Mouse (Mus musculus): Measurements from ENCODE around the gene Arl6ip4. TPM values are rescaled to one million over a fixed set of nuclear protein-coding genes. Genes with fewer than 3 reads are reported as not detected.

Gene Arl6ip4
- polyA plus RNA-seq, 1 experiment from 2014 or later = 52.1 TPM

- no peak overlapping the region for H3K4me3 ChIP-seq (ENCODE audit: low read depth, low read length)
- no peak overlapping the region for H3K4me2 ChIP-seq (ENCODE audit: low read length)
- no peaks in the 10 kb centered on the region for H3K36me3 ChIP-seq (ENCODE audit: control insufficient read depth, insufficient read depth, low read length)
- 92% methylated on average over 23 of the region's 23 CpGs for WGBS
- no peak overlapping the region for H3K9ac ChIP-seq (ENCODE audit: low read length)
- no peak overlapping the region for H3K27ac ChIP-seq (ENCODE audit: low read depth, low read length)
- no peaks in the 10 kb centered on the region for H3K4me1 ChIP-seq (ENCODE audit: control insufficient read depth, insufficient read depth, low read length)
- no peak for ATAC-seq
- H3K27me3 ChIP-seq (replicated peaks; ENCODE audit: control insufficient read depth, insufficient read depth, low read length) = 0 out of 2 replicates have a peak, but pooled peaks cover 4% of the 10 kb centered on the region
- no peak for DNase-seq (ENCODE audit: low spot score)
- H3K9me3 ChIP-seq (replicated peaks; ENCODE audit: control insufficient read depth, low read length) = no peaks in the 10 kb centered on the region
Measured at GRCm38 (mm10) chr5:124089868-124090267, 26.0 kb upstream of the Arl6ip4 start.

DNA sequence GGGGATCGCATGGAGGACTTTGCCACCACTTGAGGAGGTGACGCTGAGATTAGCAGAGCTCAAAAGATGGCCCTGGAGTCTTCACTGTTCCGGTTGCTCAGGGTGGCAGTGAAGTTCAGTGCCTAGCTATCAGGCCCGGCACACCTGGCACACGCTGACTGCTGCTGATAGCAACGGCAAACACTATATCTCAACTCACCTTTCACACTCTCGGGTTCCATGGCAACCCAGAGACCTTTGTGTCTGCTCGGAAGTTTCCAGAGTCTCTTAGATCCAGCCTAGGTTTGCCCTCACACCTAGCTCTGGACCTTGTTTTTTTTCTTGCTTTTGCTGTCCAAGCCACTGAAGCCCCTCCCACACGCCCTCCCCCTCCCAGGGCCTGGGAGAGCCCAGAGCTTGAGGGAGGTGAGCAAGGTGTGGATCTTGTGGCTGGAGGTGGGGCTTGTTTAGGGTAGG, 23.9 kb upstream of the Arl6ip4 start:
- 66% methylated on average over 9 of the region's 9 CpGs for WGBS
- no peak overlapping the region for H3K27ac ChIP-seq (ENCODE audit: low read depth, low read length)
- no peak for DNase-seq (ENCODE audit: low spot score)
- H3K9ac ChIP-seq (ENCODE audit: low read length) = no peak overlapping the region
- H3K9me3 ChIP-seq (replicated peaks; ENCODE audit: control insufficient read depth, low read length) = no peaks in the 10 kb centered on the region
- ATAC-seq = no peak
- H3K4me1 ChIP-seq (ENCODE audit: control insufficient read depth, insufficient read depth, low read length) = peaks cover 3% of the 10 kb centered on the region
- no peak overlapping the region for H3K4me2 ChIP-seq (ENCODE audit: low read length)
- no peak overlapping the region for H3K4me3 ChIP-seq (ENCODE audit: low read depth, low read length)
- H3K36me3 ChIP-seq (ENCODE audit: control insufficient read depth, insufficient read depth, low read length) = no peaks in the 10 kb centered on the region
- peaks cover 13% of the 10 kb centered on the region; the same call in 1 of the 2 replicates for H3K27me3 ChIP-seq (replicated peaks; ENCODE audit: control insufficient read depth, insufficient read depth, low read length)

DNA sequence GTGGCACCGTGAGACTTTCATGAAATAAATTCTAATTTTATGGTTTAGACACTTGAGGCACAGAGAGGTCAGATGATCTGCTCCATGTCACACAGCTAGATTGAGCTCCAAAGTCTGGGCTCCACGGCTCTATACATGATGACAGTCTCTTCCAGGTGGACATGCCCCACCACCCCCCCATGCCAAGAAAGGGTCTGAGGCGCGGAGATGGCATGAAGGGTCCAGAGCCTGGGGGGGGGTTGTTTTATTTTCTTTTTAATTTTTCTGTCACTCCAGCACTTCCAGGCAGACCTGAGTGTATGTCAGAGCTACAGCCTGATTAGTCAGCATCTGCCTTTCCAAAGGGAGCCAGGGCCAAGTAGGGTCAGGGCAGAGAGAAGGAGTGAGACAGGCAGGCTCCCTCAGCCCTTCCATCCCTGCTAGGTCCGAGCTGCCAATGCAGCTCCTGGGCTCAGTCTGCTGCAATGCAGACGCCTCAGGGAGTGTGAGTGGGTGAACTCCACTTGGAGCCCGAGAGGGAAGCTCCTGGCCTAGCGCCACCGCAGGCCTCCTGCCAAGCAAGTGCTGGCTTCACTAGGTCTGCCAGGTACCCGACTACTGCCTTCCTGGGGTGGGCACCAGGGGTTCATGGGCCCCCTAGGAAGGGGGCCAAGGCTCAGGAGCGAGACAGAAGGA, 22.6 kb upstream of the Arl6ip4 start:
- DNase-seq (ENCODE audit: low spot score) = peak; percentile 61
- Histone ChIP-seq H3K27me3 (replicated peaks; ENCODE audit: control insufficient read depth, insufficient read depth, low read length) (peaks cover 13% of the 10 kb centered on the region; the same call in 1 of the 2 replicates), H3K9ac (ENCODE audit: low read length) (no peak overlapping the region), H3K4me2 (ENCODE audit: low read length) (no peak overlapping the region), H3K4me1 (ENCODE audit: control insufficient read depth, insufficient read depth, low read length) (peaks cover 3% of the 10 kb centered on the region), H3K4me3 (ENCODE audit: low read depth, low read length) (no peak overlapping the region), H3K27ac (ENCODE audit: low read depth, low read length) (no peak overlapping the region), H3K9me3 (replicated peaks; ENCODE audit: control insufficient read depth, low read length) (no peaks in the 10 kb centered on the region), H3K36me3 (ENCODE audit: control insufficient read depth, insufficient read depth, low read length) (no peaks in the 10 kb centered on the region)
- 59% methylated on average over 11 of the region's 11 CpGs for WGBS
- ATAC-seq = peak; percentile 42; the same call in 1 of the 2 replicates

DNA sequence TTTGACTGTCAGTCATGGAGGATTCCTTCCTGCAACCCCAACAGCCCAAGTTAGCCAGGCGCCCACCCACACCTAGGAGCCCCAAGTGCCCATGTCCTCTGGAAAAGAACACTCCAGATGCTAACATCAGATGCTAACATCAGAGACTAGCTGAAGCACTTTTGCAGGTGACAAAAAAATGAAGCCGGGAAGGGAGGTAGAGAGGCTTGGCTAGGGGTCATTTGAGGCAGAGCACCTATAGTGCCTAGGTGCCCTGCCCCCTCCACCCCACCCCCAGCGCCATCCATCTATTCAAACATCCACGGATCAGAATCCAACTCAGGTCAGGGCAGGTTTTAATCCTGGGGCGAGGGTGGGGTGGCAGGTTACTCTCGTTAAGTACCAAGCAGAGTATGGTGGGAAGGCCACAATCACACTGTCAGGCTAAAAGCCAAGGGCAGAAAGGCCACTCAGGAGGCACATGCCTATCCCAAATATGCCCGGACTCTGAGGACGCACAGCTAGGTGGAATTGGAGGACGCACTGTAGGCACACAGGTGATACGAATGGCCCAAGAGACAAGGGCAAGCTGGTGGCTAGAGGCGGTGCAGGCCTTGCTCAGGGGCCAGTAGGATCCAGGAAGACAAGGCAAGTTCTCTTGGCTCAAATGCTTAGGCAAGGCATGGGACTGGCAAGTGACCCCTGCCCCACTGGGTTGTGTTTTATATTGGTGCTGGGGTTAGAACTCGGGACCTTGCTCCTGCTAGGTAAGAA, 21.9 kb upstream of the Arl6ip4 start:
- DNase-seq (ENCODE audit: low spot score) = no peak
- WGBS = 83% methylated on average over 12 of the region's 12 CpGs
- H3K27ac ChIP-seq (ENCODE audit: low read depth, low read length) = no peak overlapping the region
- H3K36me3 ChIP-seq (ENCODE audit: control insufficient read depth, insufficient read depth, low read length) = no peaks in the 10 kb centered on the region
- no peak overlapping the region for H3K9ac ChIP-seq (ENCODE audit: low read length)
- H3K4me1 ChIP-seq (ENCODE audit: control insufficient read depth, insufficient read depth, low read length) = peaks cover 3% of the 10 kb centered on the region
- H3K4me3 ChIP-seq (ENCODE audit: low read depth, low read length) = no peak overlapping the region
- no peak for ATAC-seq
- no peaks in the 10 kb centered on the region for H3K9me3 ChIP-seq (replicated peaks; ENCODE audit: control insufficient read depth, low read length)
- H3K27me3 ChIP-seq (replicated peaks; ENCODE audit: control insufficient read depth, insufficient read depth, low read length) = peaks cover 13% of the 10 kb centered on the region; the same call in 1 of the 2 replicates
- H3K4me2 ChIP-seq (ENCODE audit: low read length) = no peak overlapping the region

DNA sequence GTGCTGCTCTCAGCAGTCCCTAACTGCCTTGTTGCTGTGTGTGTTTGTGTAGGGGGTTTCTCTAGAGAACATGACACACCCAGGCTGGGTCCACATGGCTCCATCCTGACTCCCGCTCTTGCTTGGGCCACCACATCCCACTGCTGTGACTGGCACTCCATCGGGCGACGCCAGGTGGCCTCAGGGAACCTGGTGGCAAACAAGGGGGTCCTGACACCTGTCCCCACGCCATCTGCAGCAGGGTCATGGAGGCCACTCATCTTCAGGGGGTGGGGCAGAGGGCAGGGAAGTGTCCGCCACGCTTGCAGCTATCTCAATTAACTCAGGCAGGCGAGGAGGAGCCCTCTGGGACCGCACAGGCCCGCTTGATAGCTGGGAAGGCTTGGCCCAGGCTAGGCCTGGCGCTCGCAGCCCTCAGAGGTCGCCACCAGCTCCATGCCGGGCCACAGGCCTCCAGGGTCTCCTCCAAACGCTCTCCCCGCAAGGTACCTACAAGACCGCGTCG, 20.8 kb upstream of the Arl6ip4 start:
- 12% methylated on average over 19 of the region's 19 CpGs for WGBS
- DNase-seq (ENCODE audit: low spot score) = no peak

DNA sequence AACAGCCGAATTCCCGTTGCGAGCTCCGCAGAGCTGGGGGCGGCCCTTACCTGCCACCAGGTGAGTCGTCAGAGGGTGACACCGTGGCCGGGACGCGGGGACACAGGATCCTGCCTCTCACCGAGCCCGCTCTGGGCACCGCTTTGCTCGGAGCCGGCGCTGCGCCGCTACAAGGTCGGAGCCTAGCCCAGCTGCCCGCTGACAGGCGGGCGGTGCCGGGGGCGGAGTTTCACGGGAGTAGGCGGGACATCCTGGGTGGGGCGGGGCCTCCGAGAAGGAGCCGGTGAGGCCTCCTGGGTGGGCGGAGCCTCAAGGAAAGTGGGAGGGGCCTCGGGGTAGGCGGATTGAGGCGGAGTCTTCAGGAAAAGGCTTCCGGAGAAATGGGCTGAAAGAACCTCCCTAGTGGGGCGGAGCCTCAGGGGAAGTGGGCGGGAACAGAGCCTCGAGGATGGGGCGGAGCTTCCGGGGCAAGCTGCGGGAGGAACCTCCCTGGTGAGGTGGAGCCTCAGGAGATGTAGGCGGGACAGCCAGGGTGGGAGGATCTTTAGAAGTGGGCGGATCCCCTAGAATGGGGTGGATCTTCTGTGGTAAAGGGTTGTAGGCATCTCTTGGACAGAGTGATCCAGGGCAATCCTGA, 20.2 kb upstream of the Arl6ip4 start, which contains the start of gene Abcb9:
Gene Abcb9, minus strand, starts transcription at position 203 of the 637 bp plus-strand sequence.
- H3K36me3 ChIP-seq (ENCODE audit: control insufficient read depth, insufficient read depth, low read length) = no peaks in the 10 kb centered on the region
- H3K4me1 ChIP-seq (ENCODE audit: control insufficient read depth, insufficient read depth, low read length) = peaks cover 3% of the 10 kb centered on the region
- peak within 1 kb of the TSS; percentile 50 for H3K4me2 ChIP-seq (ENCODE audit: low read length)
- under 1% methylated on average over 42 of the region's 42 CpGs for WGBS
- peak within 1 kb of the TSS; percentile 45 for H3K9ac ChIP-seq (ENCODE audit: low read length)
- peak; percentile 70 for DNase-seq (ENCODE audit: low spot score)
- H3K27me3 ChIP-seq (replicated peaks; ENCODE audit: control insufficient read depth, insufficient read depth, low read length) = peaks cover 13% of the 10 kb centered on the region; the same call in 1 of the 2 replicates
- H3K4me3 ChIP-seq (ENCODE audit: low read depth, low read length) = peak within 1 kb of the TSS; percentile 32
- H3K9me3 ChIP-seq (replicated peaks; ENCODE audit: control insufficient read depth, low read length) = no peaks in the 10 kb centered on the region
- ATAC-seq = peak; percentile 76
- no peak within 1 kb of the TSS for H3K27ac ChIP-seq (ENCODE audit: low read depth, low read length)

More for the DNA sequence above, 20.8 kb upstream of the Arl6ip4 start:
- Histone ChIP-seq H3K4me3 (ENCODE audit: low read depth, low read length) (peak overlapping the region; percentile 32), H3K4me2 (ENCODE audit: low read length) (peak overlapping the region; percentile 50), H3K27ac (ENCODE audit: low read depth, low read length) (no peak overlapping the region), H3K9ac (ENCODE audit: low read length) (peak overlapping the region; percentile 45), H3K9me3 (replicated peaks; ENCODE audit: control insufficient read depth, low read length) (no peaks in the 10 kb centered on the region), H3K36me3 (ENCODE audit: control insufficient read depth, insufficient read depth, low read length) (no peaks in the 10 kb centered on the region), H3K27me3 (replicated peaks; ENCODE audit: control insufficient read depth, insufficient read depth, low read length) (peaks cover 13% of the 10 kb centered on the region; the same call in 1 of the 2 replicates), H3K4me1 (ENCODE audit: control insufficient read depth, insufficient read depth, low read length) (peaks cover 3% of the 10 kb centered on the region)
- peak; percentile 60; the same call in 1 of the 2 replicates for ATAC-seq

DNA sequence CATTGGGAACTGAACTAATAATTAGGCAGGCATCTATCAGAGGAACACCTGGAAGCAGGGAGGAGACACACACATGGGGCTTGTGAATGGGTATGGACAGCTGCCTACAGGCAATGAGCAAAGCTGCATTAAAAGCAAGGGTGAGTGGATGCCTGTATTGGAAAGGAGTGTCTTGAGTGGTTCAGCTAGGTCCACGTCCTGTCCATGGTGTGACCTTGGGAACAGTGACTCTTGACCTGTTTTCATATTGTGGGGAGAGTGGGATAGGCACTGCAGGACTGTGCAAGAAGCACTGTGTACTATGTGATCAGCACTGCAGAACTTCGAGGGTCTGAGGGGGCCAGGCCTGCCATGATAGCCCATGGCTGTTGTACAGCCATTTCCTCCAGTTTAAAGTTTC, 17.0 kb upstream of the Arl6ip4 start:
- DNase-seq (ENCODE audit: low spot score) (no peak), ATAC-seq (no peak)
- no peak overlapping the region for H3K27ac ChIP-seq (ENCODE audit: low read depth, low read length)
- H3K36me3 ChIP-seq (ENCODE audit: control insufficient read depth, insufficient read depth, low read length) = no peaks in the 10 kb centered on the region
- H3K27me3 ChIP-seq (replicated peaks; ENCODE audit: control insufficient read depth, insufficient read depth, low read length) = peaks cover 13% of the 10 kb centered on the region; the same call in 1 of the 2 replicates
- no peak overlapping the region for H3K9ac ChIP-seq (ENCODE audit: low read length)
- H3K4me2 ChIP-seq (ENCODE audit: low read length) = no peak overlapping the region
- WGBS = 84% methylated on average over 2 of the region's 2 CpGs
- peaks cover 3% of the 10 kb centered on the region for H3K4me1 ChIP-seq (ENCODE audit: control insufficient read depth, insufficient read depth, low read length)
- H3K4me3 ChIP-seq (ENCODE audit: low read depth, low read length) = no peak overlapping the region
- no peaks in the 10 kb centered on the region for H3K9me3 ChIP-seq (replicated peaks; ENCODE audit: control insufficient read depth, low read length)

DNA sequence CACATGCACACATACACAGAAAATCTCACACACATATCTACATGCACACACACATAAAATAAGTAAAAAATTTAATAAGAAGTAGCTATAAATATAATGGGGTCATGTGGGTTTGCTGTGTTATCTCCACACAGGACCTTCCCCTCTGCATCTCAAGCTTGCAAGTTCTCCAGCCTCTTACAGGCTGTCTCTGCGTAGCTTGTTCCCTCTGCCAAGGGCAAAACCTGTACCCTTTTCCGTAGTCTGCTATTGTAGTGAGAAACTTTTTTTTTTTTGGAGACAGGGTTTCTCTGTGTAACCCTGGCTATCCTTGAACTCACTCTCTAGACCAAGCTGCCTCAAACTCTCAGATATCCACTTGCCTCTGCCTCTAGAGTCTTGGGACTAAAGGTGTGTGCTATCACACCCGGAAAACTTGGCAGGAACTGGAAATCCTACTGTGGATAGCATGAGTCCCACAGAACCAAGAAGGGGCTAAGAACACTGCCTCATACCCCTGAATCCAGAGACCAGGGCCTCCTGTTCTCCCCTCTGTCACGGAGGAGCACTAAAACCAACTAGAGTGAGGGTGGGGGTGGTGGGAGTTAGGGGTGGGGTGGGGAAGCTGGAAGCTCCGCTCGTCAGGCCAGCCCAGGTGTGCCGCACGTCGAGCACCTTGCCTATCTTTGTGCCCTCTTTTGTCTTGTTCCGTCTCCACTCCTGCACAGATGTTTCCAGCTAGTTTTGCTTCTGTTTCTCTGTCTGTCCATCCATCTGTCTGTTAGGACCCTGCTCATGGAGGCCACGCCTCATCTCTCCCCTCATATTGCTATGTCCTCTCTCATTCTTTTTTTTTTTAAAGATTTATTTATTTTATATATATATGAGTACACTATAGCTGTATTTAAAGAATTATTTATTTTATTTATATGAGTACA, 15.5 kb upstream of the Arl6ip4 start:
- DNase-seq (ENCODE audit: low spot score) (no peak), ATAC-seq (no peak)
- WGBS = 87% methylated on average over 11 of the region's 11 CpGs
- H3K36me3 ChIP-seq (ENCODE audit: control insufficient read depth, insufficient read depth, low read length) = no peaks in the 10 kb centered on the region
- H3K4me2 ChIP-seq (ENCODE audit: low read length) = no peak overlapping the region
- H3K27me3 ChIP-seq (replicated peaks; ENCODE audit: control insufficient read depth, insufficient read depth, low read length) = peaks cover 6% of the 10 kb centered on the region; the same call in 1 of the 2 replicates
- no peak overlapping the region for H3K9ac ChIP-seq (ENCODE audit: low read length)
- peaks cover 2% of the 10 kb centered on the region for H3K4me1 ChIP-seq (ENCODE audit: control insufficient read depth, insufficient read depth, low read length)
- no peaks in the 10 kb centered on the region for H3K9me3 ChIP-seq (replicated peaks; ENCODE audit: control insufficient read depth, low read length)
- H3K4me3 ChIP-seq (ENCODE audit: low read depth, low read length) = no peak overlapping the region
- no peak overlapping the region for H3K27ac ChIP-seq (ENCODE audit: low read depth, low read length)
